Mouse (Mus musculus): ENCODE measurements around the gene Vipr1. TPM values are rescaled to one million over a fixed set of nuclear protein-coding genes. Genes with fewer than 3 reads are reported as not detected.

Gene Vipr1
- polyA plus RNA-seq, 1 experiment = not detected

DNA sequence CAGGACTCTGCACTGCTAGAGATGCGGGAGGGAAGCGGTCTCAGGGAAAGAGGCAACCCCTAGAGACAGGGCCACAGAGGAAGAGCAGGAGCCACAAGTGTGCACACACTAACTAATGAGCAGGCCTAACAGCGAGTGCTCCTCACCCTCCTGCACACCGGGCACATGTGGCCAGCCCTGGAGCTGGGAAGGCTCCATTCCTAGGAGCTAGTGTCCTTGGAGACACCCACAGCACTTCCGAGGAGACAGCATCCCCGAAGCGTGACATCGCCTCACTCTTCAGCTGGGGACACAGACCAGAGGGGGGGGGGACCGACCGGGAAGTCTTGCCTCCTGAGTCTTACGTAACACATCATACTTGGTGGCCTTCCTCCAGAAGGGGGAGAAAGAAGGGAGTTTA lies 25.3 kb downstream of the Vipr1 start:
- Histone ChIP-seq H3K9me3 (ENCODE audit: control insufficient read depth, low read length) (no peaks in the 10 kb centered on the region), H3K36me3 (ENCODE audit: control insufficient read depth) (no peaks in the 10 kb centered on the region), H3K4me1 (ENCODE audit: control insufficient read depth) (no peaks in the 10 kb centered on the region), H3K4me3 (replicated peaks) (no peak overlapping the region), H3K27me3 (ENCODE audit: control insufficient read depth) (peaks cover 43% of the 10 kb centered on the region)
- TF ChIP-seq GATA1 (IDR thresholded peaks at IDR 0.05; ENCODE audit: low read length) (no peak), TAL1 (IDR thresholded peaks at IDR 0.05; ENCODE audit: low read length) (no peak)

DNA sequence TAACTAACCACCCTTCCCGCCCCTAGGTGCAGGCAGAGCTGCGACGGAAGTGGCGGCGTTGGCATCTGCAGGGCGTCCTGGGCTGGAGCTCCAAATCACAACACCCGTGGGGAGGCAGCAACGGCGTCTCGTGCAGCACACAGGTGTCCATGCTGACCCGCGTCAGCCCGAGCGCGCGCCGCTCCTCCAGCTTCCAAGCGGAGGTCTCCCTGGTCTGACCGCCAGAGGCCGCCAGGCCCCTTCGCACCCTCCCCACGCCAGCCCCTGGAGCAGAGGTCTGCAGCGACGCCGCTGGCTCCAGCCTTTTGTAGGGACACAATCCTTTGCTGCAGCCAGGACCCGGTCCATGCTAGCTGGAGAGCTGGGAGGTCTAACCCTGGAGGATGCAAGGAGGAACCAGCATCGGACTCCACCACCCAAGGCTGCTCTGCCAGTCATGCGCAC lies 26.9 kb downstream of the Vipr1 start:
- TF ChIP-seq GATA1 (IDR thresholded peaks at IDR 0.05; ENCODE audit: low read length) = no peak
- H3K9me3 ChIP-seq (ENCODE audit: control insufficient read depth, low read length) = no peaks in the 10 kb centered on the region
- no peaks in the 10 kb centered on the region for H3K4me1 ChIP-seq (ENCODE audit: control insufficient read depth)
- H3K4me3 ChIP-seq (replicated peaks) = no peak overlapping the region
- H3K27me3 ChIP-seq (ENCODE audit: control insufficient read depth) = peaks cover 40% of the 10 kb centered on the region
- no peaks in the 10 kb centered on the region for H3K36me3 ChIP-seq (ENCODE audit: control insufficient read depth)

GRCm38 (mm10) chr9:121671300-121671699 lies 28.8 kb downstream of the Vipr1 start:
- no peaks in the 10 kb centered on the region for H3K4me1 ChIP-seq (ENCODE audit: control insufficient read depth)
- H3K27me3 ChIP-seq (ENCODE audit: control insufficient read depth) = peaks cover 40% of the 10 kb centered on the region
- H3K4me3 ChIP-seq (replicated peaks) = no peak overlapping the region
- H3K9me3 ChIP-seq (ENCODE audit: control insufficient read depth, low read length) = no peaks in the 10 kb centered on the region
- H3K36me3 ChIP-seq (ENCODE audit: control insufficient read depth) = no peaks in the 10 kb centered on the region
- TF ChIP-seq GATA1 (IDR thresholded peaks at IDR 0.05; ENCODE audit: low read length) (no peak), TAL1 (IDR thresholded peaks at IDR 0.05; ENCODE audit: low read length) (no peak)

DNA sequence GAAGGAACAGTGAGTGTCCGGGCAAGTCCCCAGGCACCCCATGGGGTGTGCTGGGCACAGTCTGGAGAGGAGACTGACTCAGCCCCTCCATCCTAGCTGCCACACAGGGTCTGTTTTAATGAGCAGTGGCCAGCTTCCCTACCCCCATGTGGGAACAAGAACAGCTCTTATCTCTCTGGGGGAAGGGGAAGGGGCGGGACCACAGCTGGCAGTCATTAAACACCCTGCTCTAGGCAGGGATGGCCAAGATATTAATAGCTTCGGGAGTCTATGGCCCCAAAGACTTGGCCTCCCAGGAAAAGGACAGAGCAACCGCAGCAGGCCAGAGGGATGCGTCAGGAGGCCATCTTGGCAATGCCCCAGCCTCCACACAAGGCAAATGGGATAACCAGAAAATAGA lies 29.8 kb downstream of the Vipr1 start:
- no peaks in the 10 kb centered on the region for H3K36me3 ChIP-seq (ENCODE audit: control insufficient read depth)
- peaks cover 36% of the 10 kb centered on the region for H3K27me3 ChIP-seq (ENCODE audit: control insufficient read depth)
- H3K4me3 ChIP-seq (replicated peaks) = no peak overlapping the region
- H3K9me3 ChIP-seq (ENCODE audit: control insufficient read depth, low read length) = no peaks in the 10 kb centered on the region
- H3K4me1 ChIP-seq (ENCODE audit: control insufficient read depth) = no peaks in the 10 kb centered on the region
- TF ChIP-seq GATA1 (IDR thresholded peaks at IDR 0.05; ENCODE audit: low read length) = no peak
- no peak for TF ChIP-seq TAL1 (IDR thresholded peaks at IDR 0.05; ENCODE audit: low read length)

DNA sequence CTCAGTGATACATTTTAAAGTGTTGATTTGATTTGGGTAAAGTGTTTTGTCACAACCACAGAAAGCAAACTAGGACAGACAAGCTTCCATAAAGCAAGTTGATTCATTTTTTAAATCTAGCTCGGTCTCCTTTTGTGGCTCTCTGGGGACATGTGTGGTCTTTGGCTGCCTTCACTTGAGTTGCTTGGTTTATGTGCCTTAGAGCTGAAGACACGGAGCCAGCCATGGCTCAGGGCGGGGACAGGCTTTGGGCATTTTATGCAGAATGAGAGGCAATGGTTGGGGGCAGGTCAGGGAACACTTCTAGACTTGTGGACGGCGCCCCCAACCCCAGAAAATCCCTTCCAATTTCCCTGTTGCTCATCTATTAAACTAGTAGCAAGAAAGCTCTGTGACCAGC lies 31.2 kb downstream of the Vipr1 start:
- no peaks in the 10 kb centered on the region for H3K9me3 ChIP-seq (ENCODE audit: control insufficient read depth, low read length)
- no peak overlapping the region for H3K4me3 ChIP-seq (replicated peaks)
- no peaks in the 10 kb centered on the region for H3K36me3 ChIP-seq (ENCODE audit: control insufficient read depth)
- H3K27me3 ChIP-seq (ENCODE audit: control insufficient read depth) = peaks cover 24% of the 10 kb centered on the region
- TF ChIP-seq GATA1 (IDR thresholded peaks at IDR 0.05; ENCODE audit: low read length) (no peak), TAL1 (IDR thresholded peaks at IDR 0.05; ENCODE audit: low read length) (no peak)
- no peaks in the 10 kb centered on the region for H3K4me1 ChIP-seq (ENCODE audit: control insufficient read depth)

- H3K9me3 ChIP-seq (ENCODE audit: control insufficient read depth, low read length) = no peaks in the 10 kb centered on the region
- no peak overlapping the region for H3K4me3 ChIP-seq (replicated peaks)
- no peaks in the 10 kb centered on the region for H3K4me1 ChIP-seq (ENCODE audit: control insufficient read depth)
- no peaks in the 10 kb centered on the region for H3K36me3 ChIP-seq (ENCODE audit: control insufficient read depth)
- peaks cover 11% of the 10 kb centered on the region for H3K27me3 ChIP-seq (ENCODE audit: control insufficient read depth)
- TF ChIP-seq TAL1 (IDR thresholded peaks at IDR 0.05; ENCODE audit: low read length) = no peak
- TF ChIP-seq GATA1 (IDR thresholded peaks at IDR 0.05; ENCODE audit: low read length) = no peak
These were observed 32.5 kb downstream of the Vipr1 start for GRCm38 (mm10) chr9:121675011-121675410.

- no peaks in the 10 kb centered on the region for H3K9me3 ChIP-seq (ENCODE audit: control insufficient read depth, low read length)
These were observed 33.0 kb downstream of the Vipr1 start for GRCm38 (mm10) chr9:121675556-121675955.

DNA sequence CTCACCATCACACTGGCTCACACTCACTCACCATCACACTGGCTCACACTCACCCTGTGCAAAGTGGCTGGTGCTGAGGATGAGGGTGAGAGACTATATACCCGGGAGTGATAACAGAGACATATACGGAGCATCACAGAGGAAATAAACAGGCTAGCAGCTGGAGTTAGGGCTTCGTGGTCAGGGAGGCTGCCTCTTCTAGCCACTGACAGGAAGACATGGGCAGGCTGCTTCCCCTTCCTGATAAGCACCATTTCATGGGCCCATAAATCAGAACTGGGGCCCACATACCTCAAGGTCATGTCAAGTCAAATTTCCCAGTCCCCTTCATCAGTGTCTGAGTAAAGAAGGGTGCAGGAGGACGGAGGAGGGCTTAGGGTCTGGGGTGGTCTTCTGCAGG lies 34.6 kb downstream of the Vipr1 start:
- Histone ChIP-seq H3K9me3 (ENCODE audit: control insufficient read depth, low read length) (no peaks in the 10 kb centered on the region), H3K36me3 (ENCODE audit: control insufficient read depth) (no peaks in the 10 kb centered on the region), H3K27me3 (ENCODE audit: control insufficient read depth) (no peaks in the 10 kb centered on the region), H3K4me1 (ENCODE audit: control insufficient read depth) (no peaks in the 10 kb centered on the region), H3K4me3 (replicated peaks) (no peak overlapping the region)
- TF ChIP-seq GATA1 (IDR thresholded peaks at IDR 0.05; ENCODE audit: low read length) (no peak), TAL1 (IDR thresholded peaks at IDR 0.05; ENCODE audit: low read length) (no peak)

More at GRCm38 (mm10) chr9:121675556-121675955, 33.0 kb downstream of the Vipr1 start:
- H3K4me3 ChIP-seq (replicated peaks) = no peak overlapping the region
- no peak for TF ChIP-seq GATA1 (IDR thresholded peaks at IDR 0.05; ENCODE audit: low read length)
- no peak for TF ChIP-seq TAL1 (IDR thresholded peaks at IDR 0.05; ENCODE audit: low read length)
- H3K36me3 ChIP-seq (ENCODE audit: control insufficient read depth) = no peaks in the 10 kb centered on the region
- no peaks in the 10 kb centered on the region for H3K4me1 ChIP-seq (ENCODE audit: control insufficient read depth)
- peaks cover 6% of the 10 kb centered on the region for H3K27me3 ChIP-seq (ENCODE audit: control insufficient read depth)

DNA sequence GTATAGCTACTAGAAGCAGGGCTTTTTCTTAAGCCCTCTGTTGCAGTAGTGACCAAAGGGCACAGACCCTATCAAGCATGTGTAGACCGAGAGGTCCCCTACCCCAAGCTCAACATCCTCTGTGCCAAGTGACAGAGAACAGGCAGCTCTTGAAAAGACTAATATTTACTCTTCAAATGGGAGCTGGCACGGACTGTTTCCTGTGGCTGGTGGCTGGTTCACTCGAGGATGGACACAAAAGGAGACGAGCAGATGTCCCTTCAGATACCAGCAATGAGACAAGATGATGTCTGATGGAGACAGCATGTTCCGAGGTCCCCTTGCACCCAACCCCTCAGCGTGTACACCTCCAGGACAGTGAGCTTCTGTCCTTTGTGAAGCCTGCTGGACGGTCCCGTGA lies 35.0 kb downstream of the Vipr1 start:
- TF ChIP-seq GATA1 (IDR thresholded peaks at IDR 0.05; ENCODE audit: low read length) (no peak), TAL1 (IDR thresholded peaks at IDR 0.05; ENCODE audit: low read length) (no peak)
- H3K4me1 ChIP-seq (ENCODE audit: control insufficient read depth) = no peaks in the 10 kb centered on the region
- H3K27me3 ChIP-seq (ENCODE audit: control insufficient read depth) = no peaks in the 10 kb centered on the region

GRCm38 (mm10) chr9:121679549-121679948 lies 37.0 kb downstream of the Vipr1 start:
- TF ChIP-seq TAL1 (IDR thresholded peaks at IDR 0.05; ENCODE audit: low read length) = no peak
- no peak for TF ChIP-seq GATA1 (IDR thresholded peaks at IDR 0.05; ENCODE audit: low read length)
- Histone ChIP-seq H3K27me3 (ENCODE audit: control insufficient read depth) (no peaks in the 10 kb centered on the region), H3K4me1 (ENCODE audit: control insufficient read depth) (no peaks in the 10 kb centered on the region), H3K36me3 (ENCODE audit: control insufficient read depth) (peaks cover 4% of the 10 kb centered on the region), H3K4me3 (replicated peaks) (no peak overlapping the region), H3K9me3 (ENCODE audit: control insufficient read depth, low read length) (no peaks in the 10 kb centered on the region)

More for the DNA sequence above, 35.0 kb downstream of the Vipr1 start:
- Histone ChIP-seq H3K36me3 (ENCODE audit: control insufficient read depth) (no peaks in the 10 kb centered on the region), H3K4me3 (replicated peaks) (no peak overlapping the region), H3K9me3 (ENCODE audit: control insufficient read depth, low read length) (no peaks in the 10 kb centered on the region)

All from erythroblast, embryonic 14.5 days (primary cell).